Mouse (Mus musculus): Measurements from ENCODE around the gene Smco3.

DNA sequence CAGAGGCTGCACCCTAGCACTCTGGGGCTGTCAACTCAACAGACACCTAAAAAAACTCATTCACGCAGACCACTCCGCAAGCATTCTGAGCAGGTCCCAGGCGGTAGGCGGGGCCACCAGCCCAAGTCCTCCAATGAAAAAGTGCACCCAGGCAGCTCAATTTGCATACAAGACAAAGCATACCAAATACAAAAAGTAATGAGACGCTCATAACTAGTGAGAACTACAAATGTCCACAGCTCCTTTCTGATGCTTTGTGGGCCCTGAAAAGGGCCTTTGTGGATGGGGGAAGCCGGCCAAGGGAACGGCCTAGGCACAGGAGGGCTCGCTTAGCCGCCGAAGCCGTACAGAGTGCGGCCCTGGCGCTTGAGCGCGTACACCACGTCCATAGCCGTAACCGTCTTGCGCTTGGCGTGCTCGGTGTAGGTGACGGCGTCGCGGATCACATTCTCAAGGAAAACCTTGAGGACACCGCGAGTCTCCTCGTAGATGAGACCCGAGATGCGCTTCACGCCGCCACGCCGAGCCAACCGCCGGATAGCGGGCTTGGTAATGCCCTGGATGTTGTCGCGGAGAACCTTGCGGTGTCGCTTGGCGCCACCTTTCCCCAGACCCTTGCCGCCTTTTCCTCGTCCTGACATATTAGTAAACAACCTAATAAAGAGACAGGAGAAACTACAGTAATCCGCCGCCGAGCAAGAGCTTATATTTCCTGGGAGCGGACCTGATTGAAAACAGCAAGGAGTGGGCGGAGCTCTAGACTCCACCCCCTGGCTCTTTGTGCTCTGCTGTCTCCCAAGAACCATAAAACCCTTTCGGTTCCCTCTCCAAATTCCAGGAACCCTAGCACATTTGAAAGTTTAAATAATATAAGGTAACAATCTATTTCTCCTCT, 31.3 kb downstream of the Smco3 start, which contains the start of gene Hist4h4:
- TF ChIP-seq CTCF (IDR thresholded peaks at IDR 0.05; ENCODE audit: low read depth, low read length): no peak
- TF ChIP-seq GATA1 (IDR thresholded peaks at IDR 0.05; ENCODE audit: borderline replicate concordance, low read length): no peak
- TF ChIP-seq GATA2 (IDR thresholded peaks at IDR 0.05; ENCODE audit: borderline replicate concordance, low read depth, low read length): no peak
- no peak for TF ChIP-seq TAL1 (conservative IDR thresholded peaks at IDR 0.05; ENCODE audit: low read depth, low read length)

Measured in G1E (cell line).